Mouse (Mus musculus) cerebellum, adult 2 months (tissue): ENCODE data around the gene Kirrel2. TPM values are rescaled to one million over a fixed set of nuclear protein-coding genes. Genes with fewer than 3 reads are reported as not detected.
"Not testable (repeated sequence)": the region's sequence is repeated elsewhere in the genome, so short reads cannot be mapped to it uniquely, and the experiment has no call there.

Experiments used
- DNase-seq, 2 experiments: peaks; one replicate each; pipeline ENCODE4 v3.0.0; 2021
- H3K27ac ChIP-seq: fragments of 200-500 bp; 2 replicates; pipeline ENCODE4 v1.5.1; 2012; ENCODE audit warnings: low read length, control low read depth, inconsistent platforms; ENCODE audit not compliant: insufficient read depth
- H3K27me3 ChIP-seq: fragments of 200-500 bp; 2 replicates; pipeline ENCODE4 v1.6.1; 2012; ENCODE audit warnings: inconsistent platforms, mild to moderate bottlenecking, low read length, moderate library complexity; ENCODE audit not compliant: control insufficient read depth, insufficient read depth
- H3K4me1 ChIP-seq: fragments of 200-500 bp; 2 replicates; pipeline ENCODE4 v1.6.1; 2011; ENCODE audit warnings: low read length; ENCODE audit not compliant: control insufficient read depth, insufficient read depth
- H3K4me3 ChIP-seq: fragments of 200-500 bp; replicated peaks from 2 replicates; pipeline ENCODE3; 2011; ENCODE audit warnings: mild to moderate bottlenecking, low read depth, low read length, control low read depth; ENCODE audit not compliant: insufficient read depth
- CTCF ChIP-seq: fragments of 200-500 bp; IDR thresholded peaks from 2 replicates; pipeline ENCODE4 v1.5.1; 2011; ENCODE audit warnings: low read depth, mild to moderate bottlenecking, control low read depth, low read length, moderate library complexity, borderline replicate concordance; ENCODE audit not compliant: insufficient read depth
- POLR2A ChIP-seq: fragments of 200-500 bp; IDR thresholded peaks from 2 replicates; pipeline ENCODE4 v1.6.1; 2011; ENCODE audit warnings: low read length, control low read depth, borderline replicate concordance; ENCODE audit not compliant: insufficient read depth
- WGBS: fragments of 180-500 bp; shearing (Covaris S2); methylation state at CpG from one replicate; pipeline ENCODE4 v1.1.7; 2018; 5-methylcytosine and 5-hydroxymethylcytosine counted together
- polyA plus RNA-seq: library from polyadenylated mRNA; depleted of rRNA; stranded (reverse); fragments of >200 nt; gene quantifications from 2 replicates; pipeline ENCODE4 v1.2.3, GENCODE M21; 2012

Gene Kirrel2
- polyA plus RNA-seq, 1 experiment, result 2.7 TPM

DNA sequence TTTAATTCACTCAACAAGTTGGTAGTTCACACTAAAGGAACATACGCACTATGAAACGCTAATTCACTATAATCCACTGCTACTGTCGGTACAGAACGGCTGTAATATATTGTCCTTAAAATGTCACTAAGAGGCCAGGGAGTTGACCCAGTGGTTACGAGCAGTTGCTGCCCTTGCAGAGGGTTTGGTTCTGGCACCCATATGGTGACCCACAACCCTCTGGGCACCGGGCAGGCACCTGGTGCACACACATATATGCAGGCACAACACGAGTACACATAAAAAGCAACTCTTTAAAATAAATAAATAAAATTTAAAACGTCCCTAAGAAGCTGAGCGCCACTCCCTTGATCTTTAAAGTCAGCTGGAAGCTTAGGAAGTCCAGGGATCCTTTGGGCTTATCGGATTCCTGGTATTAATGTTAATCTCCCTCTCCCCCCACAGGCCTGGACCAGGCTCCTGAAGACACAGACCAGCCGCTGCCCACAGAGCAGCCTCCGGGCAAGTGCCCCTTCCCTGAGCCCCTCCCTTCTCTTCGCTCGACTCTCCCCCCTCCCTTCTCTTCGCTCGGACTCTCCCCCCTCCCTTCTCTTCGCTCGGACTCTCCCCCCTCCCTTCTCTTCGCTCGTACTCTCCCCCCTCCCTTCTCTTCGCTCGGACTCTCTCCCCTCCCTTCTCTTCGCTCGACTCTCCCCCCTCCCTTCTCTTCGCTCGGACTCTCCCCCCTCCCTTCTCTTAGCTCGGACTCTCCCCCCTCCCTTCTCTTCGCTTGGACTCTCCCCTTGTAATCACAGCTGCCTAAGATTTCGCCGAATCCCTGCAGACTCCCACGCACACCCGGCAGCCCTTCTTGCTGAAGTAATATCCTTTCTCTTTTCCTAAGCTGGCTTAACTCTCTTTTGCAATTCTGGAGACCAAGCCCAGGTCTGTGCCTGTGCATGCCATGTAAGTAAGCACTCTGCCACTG, 20.2 kb upstream of the Kirrel2 start:
- H3K27ac ChIP-seq, result no peak overlapping the region

GRCm38 (mm10) chr7:30476136-30476535, 18.6 kb upstream of the Kirrel2 start:
- H3K4me1 ChIP-seq, DNase-seq, H3K4me3 ChIP-seq, H3K27ac ChIP-seq, H3K27me3 ChIP-seq: not testable (repeated sequence)
- whole genome bisulfite sequencing, result 94% methylated on average over 7 of the region's 7 CpGs

More for the DNA sequence above, 20.2 kb upstream of the Kirrel2 start:
- WGBS, result 13% methylated on average over 29 of the region's 32 CpGs
- peaks cover 2% of the 10 kb centered on the region; the same call in 1 of the 2 replicates for H3K4me1 ChIP-seq
- TF ChIP-seq POLR2A (no peak), CTCF (no peak)
- H3K27me3 ChIP-seq, result no peaks in the 10 kb centered on the region
- DNase-seq, result peak; percentile 37 to 42
- peak overlapping the region; percentile 90 for H3K4me3 ChIP-seq

GRCm38 (mm10) chr7:30474999-30475398, 17.5 kb upstream of the Kirrel2 start:
- H3K4me3 ChIP-seq, result no peak overlapping the region
- TF ChIP-seq POLR2A (no peak), CTCF (no peak)
- no peak for DNase-seq
- 71% methylated on average over 4 of the region's 4 CpGs for WGBS
- H3K4me1 ChIP-seq, result peaks cover 2% of the 10 kb centered on the region; the same call in 1 of the 2 replicates
- H3K27ac ChIP-seq, result no peak overlapping the region
- H3K27me3 ChIP-seq, result no peaks in the 10 kb centered on the region

DNA sequence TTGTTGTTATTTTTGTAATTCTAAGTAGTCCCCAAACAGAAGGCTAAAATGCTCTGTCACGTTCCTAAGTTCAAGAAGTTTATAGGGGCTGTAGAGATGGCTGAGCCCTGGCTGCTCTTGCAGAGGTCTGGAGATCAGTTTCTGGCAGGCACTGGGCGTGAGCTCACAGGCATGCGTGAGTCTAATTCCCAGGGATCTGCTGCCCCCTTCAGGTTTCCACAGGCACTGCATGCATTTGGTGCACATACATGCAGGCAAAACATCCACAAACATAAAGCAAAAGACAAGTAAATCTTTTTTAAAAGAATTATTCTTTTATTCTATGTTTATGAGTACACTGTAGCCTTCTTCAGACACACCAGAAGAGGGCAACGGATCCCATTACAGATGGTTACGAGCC, 14.9 kb upstream of the Kirrel2 start:
- DNase-seq, result no peak
- TF ChIP-seq CTCF, result peak; percentile 43
- no peak for TF ChIP-seq POLR2A
- Histone ChIP-seq H3K4me3 (no peak overlapping the region), H3K27me3 (no peaks in the 10 kb centered on the region), H3K4me1 (no peaks in the 10 kb centered on the region), H3K27ac (no peak overlapping the region)
- 48% methylated on average over 5 of the region's 5 CpGs for WGBS

DNA sequence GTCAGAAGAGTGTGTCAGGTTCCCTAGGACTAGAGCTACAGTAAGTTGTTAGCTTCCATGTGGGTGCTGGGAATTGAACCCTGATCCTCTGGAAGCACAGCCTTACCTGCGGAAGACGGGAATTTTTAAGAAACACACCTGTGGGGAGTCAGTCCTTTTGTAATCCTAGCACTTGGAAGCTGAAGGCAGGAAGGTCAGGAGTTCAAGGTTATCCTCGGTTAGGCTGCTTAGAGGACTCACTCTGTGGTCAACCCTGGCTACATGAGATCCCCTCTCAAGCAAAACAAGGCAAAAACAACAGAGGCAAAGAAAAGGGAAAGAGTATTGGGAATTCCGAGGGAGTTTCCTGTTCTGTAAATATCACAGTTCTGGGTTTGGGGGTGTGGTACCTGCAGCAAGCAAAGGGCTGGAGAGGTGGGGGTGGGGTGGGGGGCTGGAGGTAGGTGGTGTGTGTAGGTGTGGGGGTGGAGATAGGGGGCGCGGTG, 7.4 kb upstream of the Kirrel2 start:
- 30% methylated on average over 6 of the region's 6 CpGs for WGBS

GRCm38 (mm10) chr7:30463996-30464395, 6.5 kb upstream of the Kirrel2 start:
- H3K4me1 ChIP-seq, result no peaks in the 10 kb centered on the region
- WGBS, result 34% methylated on average over 4 of the region's 4 CpGs
- H3K4me3 ChIP-seq, result no peak overlapping the region
- H3K27me3 ChIP-seq, result no peaks in the 10 kb centered on the region; the same call in 1 of the 2 replicates
- DNase-seq, result no peak
- no peak overlapping the region for H3K27ac ChIP-seq
- TF ChIP-seq POLR2A, result no peak
- TF ChIP-seq CTCF, result no peak

More for the DNA sequence above, 7.4 kb upstream of the Kirrel2 start:
- TF ChIP-seq POLR2A (no peak), CTCF (no peak)
- no peaks in the 10 kb centered on the region; the same call in 1 of the 2 replicates for H3K27me3 ChIP-seq
- no peak for DNase-seq
- H3K27ac ChIP-seq, result no peak overlapping the region
- H3K4me1 ChIP-seq, result no peaks in the 10 kb centered on the region
- no peak overlapping the region for H3K4me3 ChIP-seq

DNA sequence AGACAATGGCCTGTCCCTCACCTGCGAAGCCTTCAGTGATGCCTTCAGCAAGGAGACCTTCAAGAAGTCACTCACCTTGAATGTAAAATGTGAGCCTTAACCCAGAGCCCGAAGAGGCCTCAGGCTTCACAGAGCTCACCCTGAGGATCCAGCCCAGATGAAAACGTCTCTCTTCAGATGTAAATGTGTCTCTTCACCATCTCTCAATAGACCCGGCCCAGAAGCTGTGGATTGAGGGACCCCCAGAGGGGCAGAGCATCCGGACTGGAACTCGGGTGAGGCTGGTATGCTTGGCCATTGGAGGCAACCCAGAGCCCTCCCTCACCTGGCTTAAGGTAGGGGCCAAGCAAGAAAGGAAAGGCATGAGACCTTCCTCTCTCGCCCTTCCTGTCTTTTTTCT, 6.1 kb upstream of the Kirrel2 start:
- Histone ChIP-seq H3K27ac (no peak overlapping the region), H3K27me3 (no peaks in the 10 kb centered on the region; the same call in 1 of the 2 replicates), H3K4me1 (no peaks in the 10 kb centered on the region), H3K4me3 (no peak overlapping the region)
- no peak for TF ChIP-seq POLR2A
- TF ChIP-seq CTCF, result no peak
- 49% methylated on average over 7 of the region's 7 CpGs for WGBS
- DNase-seq, result no peak

GRCm38 (mm10) chr7:30459484-30459883, 2.0 kb upstream of the Kirrel2 start:
- no peak overlapping the region for H3K4me3 ChIP-seq
- DNase-seq, result no peak
- 46% methylated on average over 6 of the region's 6 CpGs for WGBS
- TF ChIP-seq POLR2A, result no peak
- TF ChIP-seq CTCF, result no peak
- no peak overlapping the region for H3K27ac ChIP-seq
- H3K27me3 ChIP-seq, result peaks cover under 1% of the 10 kb centered on the region; the same call in 1 of the 2 replicates
- no peaks in the 10 kb centered on the region; the same call in 1 of the 2 replicates for H3K4me1 ChIP-seq
